Mouse (Mus musculus) bone marrow macrophage, adult 2 months (primary cell): ENCODE results near the gene Stx3. TPM values are rescaled to one million over a fixed set of nuclear protein-coding genes. Genes with fewer than 3 reads are reported as not detected.

Source experiments
- H3K27ac ChIP-seq: 2 replicates; pipeline ENCODE4 v1.5.1; 2012; ENCODE audit warnings: low read depth, low read length; ENCODE audit not compliant: insufficient read depth
- H3K4me1 ChIP-seq: 2 replicates; pipeline ENCODE4 v1.6.1; 2012; ENCODE audit warnings: low read length; ENCODE audit not compliant: control insufficient read depth, insufficient read depth
- H3K4me3 ChIP-seq: 2 replicates; pipeline ENCODE4 v1.5.1; 2012; ENCODE audit warnings: mild to moderate bottlenecking, low read length, moderate library complexity; ENCODE audit not compliant: insufficient read depth
- CTCF ChIP-seq: IDR thresholded peaks from 2 replicates; pipeline ENCODE4 v1.5.1; 2012; ENCODE audit warnings: low read depth, mild to moderate bottlenecking, low read length, moderate library complexity
- POLR2A ChIP-seq: IDR thresholded peaks from 2 replicates; pipeline ENCODE4 v1.6.1; 2012; ENCODE audit warnings: mild to moderate bottlenecking, low read depth, low read length, borderline replicate concordance
- polyA plus RNA-seq: library from polyadenylated mRNA; stranded (reverse); fragments of >200 nt; gene quantifications from 2 replicates; pipeline ENCODE4 v1.2.4, GENCODE M21; 2012; ENCODE audit not compliant: missing spikeins, insufficient read depth, insufficient read length

Stx3 gene
- polyA plus RNA-seq, 1 experiment = 23.1 TPM

DNA sequence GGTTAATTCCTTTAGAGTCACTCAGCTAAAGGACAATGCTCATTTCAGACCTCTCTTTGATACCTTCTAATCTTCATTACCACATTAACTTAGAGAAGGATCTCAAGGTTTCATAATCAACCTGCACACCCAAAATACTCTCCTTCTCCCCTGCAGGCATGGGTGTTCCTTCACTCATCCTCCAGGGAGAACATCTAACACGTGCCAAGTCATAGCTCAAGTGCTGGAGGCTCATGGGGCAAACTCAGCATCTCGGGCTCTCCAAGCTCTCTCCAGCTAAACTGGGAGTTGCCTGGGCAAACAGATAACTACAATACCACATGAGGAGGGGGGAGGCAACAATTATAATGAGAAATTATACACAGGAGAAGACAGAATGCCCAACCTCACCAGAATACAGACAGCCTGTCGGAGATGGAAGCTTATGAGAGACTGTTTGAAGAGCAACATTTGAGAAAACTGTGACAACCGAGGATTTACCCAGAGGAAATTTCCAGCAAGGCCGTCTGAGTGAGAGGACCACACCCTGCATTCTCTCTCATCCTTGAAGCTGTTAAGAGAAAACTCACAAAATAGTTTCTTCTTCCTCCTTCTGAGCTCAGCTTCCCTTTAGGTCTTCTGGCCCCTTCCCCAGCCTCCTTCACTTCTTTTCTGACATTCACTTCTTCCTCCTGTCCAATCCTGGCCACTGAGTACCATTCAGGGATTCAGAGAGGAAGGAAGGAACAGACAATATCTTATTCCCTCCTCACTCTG, 9.0 kb downstream of the Stx3 start:
- Histone ChIP-seq H3K4me3 (no peak overlapping the region), H3K27ac (0 out of 2 replicates have a peak overlapping the region, but pooled peaks have one; percentile 6), H3K4me1 (peaks cover 70% of the 10 kb centered on the region)
- TF ChIP-seq POLR2A (no peak), CTCF (no peak)

DNA sequence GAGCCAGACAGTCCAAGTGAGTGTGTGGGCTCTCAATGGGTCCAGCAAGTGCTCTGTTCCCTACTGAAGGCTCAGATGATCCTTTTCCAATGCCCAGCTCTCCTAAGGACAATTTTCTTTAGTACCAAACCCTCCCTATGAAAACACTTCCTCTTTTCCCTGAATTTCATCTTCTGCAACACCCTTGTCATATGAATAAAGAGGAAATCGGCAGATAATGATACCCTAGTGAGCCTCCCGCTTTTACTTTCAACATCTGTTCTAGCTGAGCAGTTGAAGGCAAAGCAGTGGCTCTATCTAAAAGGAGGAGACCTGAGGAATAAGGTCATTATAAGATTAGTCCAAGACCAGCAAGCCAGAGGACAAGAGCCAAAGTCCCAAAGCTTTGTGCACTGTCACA, 10.8 kb downstream of the Stx3 start:
- Histone ChIP-seq H3K4me3 (no peak overlapping the region), H3K27ac (peak overlapping the region; percentile 58), H3K4me1 (peaks cover 70% of the 10 kb centered on the region)
- TF ChIP-seq CTCF = no peak
- no peak for TF ChIP-seq POLR2A

DNA sequence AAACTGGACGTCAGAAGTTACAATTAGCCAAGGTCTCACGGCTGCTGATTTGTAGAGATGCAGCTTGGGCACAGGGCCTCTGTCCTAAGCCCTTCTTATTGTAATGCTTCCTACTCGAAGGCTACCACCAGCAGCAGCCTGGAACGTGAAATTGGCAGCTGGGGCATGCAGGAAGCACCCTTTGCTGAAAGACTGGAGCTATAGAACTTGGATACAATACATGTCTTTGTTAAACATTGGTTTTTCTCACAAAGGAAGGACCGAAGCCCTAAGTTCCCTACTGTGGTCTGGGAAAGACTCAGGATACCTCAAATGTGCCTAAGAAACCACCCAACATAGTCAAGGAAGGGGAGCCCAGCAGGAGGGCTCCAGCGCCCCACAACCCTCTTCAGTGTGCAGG, 11.4 kb downstream of the Stx3 start:
- Histone ChIP-seq H3K27ac (peak overlapping the region; percentile 58), H3K4me1 (peaks cover 66% of the 10 kb centered on the region), H3K4me3 (no peak overlapping the region)
- no peak for TF ChIP-seq POLR2A
- TF ChIP-seq CTCF = no peak

DNA sequence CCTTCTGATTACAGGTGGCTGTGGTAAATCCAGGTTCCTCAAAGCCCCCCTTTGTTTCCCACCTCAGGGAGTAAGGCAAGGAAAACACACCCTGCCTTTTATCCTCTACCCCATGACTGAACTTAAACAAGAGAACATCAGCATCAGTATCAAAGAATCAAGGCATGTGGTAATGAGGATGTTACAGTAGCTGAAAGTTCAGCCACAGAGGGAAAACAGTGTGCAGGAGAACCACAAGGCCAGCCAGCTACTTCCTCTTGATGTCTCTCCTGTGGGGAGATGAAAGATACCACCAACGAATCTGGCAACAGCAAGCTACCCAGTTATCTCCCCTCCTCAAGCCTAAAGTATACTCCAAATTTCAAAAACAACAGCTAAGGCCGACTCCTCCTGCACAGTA, 12.0 kb downstream of the Stx3 start:
- H3K4me1 ChIP-seq = peaks cover 62% of the 10 kb centered on the region
- peak overlapping the region; percentile 12 for H3K27ac ChIP-seq
- TF ChIP-seq POLR2A (no peak), CTCF (no peak)
- no peak overlapping the region for H3K4me3 ChIP-seq

DNA sequence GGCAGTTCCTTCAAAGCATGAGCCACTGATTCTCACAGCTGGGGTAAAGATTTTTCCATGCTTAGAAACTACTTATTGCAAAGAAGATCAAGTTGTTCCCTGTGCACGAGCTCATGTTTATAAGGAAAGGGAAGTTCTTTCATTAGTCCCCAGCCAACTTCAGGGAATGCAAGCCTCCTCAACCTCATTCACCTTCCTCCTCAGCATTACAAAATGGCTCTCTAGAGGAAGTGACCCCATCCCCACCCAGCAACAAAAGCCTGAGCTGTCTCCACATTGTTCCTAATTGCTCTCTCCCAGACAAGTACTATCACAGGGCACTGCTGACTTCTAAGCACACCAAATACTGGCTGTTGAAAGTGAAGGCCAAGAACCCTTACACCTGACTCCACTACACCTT, 14.8 kb downstream of the Stx3 start:
- Histone ChIP-seq H3K4me3 (no peak overlapping the region), H3K27ac (peak overlapping the region; percentile 39), H3K4me1 (peaks cover 43% of the 10 kb centered on the region)
- no peak for TF ChIP-seq CTCF
- TF ChIP-seq POLR2A = no peak

DNA sequence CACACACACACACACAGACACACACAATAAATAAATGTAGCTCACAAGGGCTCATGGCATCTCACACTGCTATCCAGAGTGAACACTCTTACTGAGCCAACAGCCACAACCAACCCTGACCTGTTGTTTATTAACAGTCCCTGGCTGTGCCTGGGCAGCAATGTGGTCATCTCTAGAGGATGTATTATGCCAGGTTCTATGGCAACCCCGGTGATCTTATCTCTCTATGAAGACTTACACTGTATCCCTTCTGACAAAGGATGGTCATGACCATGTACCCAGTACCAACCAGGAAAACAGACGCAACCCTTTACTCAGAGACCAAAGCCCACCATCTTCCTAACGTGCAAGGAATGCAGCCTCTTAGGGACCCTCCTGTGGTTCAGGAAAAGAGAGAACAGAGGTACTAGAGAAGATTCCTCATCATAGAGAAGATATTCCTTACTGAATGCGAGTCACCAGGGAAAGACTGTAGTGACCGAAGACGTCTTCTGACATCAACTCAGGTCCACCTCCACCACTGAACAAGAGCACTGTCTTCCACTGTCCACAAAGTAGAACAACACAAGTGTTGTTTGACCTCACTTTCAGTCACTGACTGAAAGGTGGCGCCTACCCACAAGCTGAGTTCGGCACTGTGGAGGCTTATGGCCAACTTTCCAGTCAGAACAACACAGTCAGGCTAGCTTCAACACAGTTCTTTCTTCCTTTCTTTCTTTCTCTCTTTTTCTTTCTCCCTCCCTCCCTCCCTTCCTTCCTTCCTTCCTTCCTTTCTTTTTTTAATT, 18.5 kb downstream of the Stx3 start:
- Histone ChIP-seq H3K4me1 (peaks cover 22% of the 10 kb centered on the region), H3K27ac (no peak overlapping the region), H3K4me3 (no peak overlapping the region)
- TF ChIP-seq CTCF = no peak
- TF ChIP-seq POLR2A = no peak

DNA sequence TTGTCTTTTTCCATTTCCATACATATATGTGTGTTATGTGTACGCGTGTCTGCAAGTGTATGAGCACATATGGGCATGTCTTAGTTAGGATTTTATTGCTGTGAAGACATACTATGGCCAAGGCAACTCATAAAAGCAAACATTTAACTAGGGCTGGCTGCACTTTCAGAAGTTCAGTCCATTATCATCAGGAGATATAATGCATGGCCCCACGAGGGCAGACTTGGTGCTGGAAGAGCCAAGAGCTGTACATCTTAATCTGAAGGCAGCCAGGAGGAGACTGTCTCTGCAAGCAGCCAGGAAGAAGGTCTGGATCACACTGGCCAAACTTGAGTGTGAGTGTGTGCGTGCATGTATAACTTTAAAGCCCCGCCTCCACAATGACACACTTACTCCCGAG, 24.8 kb downstream of the Stx3 start:
- no peak overlapping the region for H3K27ac ChIP-seq
- H3K4me1 ChIP-seq = peaks cover 9% of the 10 kb centered on the region
- no peak overlapping the region for H3K4me3 ChIP-seq
- TF ChIP-seq CTCF = no peak
- no peak for TF ChIP-seq POLR2A

DNA sequence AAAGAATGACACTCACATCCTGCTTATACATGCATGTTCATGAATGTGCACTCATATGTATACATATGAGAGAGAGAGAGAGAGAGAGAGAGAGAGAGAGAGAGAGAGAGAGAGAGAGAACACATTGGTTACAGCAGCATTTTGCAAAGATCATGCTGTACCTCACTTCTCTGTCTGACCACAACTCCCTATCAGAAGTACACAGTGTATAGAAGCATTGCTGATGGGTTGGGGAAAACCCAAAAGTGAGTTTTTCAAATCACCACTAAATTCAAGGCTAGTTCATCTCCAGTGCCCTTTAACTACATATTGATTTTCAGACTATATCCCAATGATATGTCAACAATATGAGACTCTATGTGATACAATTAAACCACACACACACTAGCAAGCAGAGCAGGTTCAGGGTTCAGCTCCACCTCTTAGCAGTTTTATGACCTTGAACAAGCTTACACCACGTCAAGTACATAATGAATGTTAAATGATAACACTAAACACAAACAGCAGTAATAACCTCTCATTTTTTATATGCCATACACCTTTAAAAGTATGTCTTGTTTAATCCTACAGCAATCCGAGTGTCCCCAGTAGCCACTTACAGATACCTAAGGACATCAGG, 25.4 kb downstream of the Stx3 start:
- Histone ChIP-seq H3K4me1 (peaks cover 9% of the 10 kb centered on the region), H3K27ac (no peak overlapping the region), H3K4me3 (no peak overlapping the region)
- no peak for TF ChIP-seq CTCF
- no peak for TF ChIP-seq POLR2A

DNA sequence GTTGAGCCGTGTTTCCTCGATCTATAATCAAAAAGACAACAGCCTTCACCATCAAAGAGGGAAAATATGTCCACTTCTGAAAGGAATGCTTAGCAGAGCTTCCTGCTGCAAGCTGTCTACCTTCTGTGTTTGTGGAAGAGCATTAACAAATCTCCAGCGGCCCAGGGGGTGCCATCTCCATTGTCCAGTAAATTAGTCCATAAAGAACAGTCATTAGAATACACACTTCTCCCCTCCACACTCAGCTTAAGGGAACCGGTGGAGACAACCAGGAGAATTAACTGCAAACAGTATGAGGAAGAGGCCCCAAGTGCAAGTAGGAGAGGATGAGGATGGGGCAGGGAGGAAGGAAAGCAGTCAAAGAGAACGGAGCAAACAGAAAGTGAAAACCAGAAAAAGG, 27.4 kb downstream of the Stx3 start:
- Histone ChIP-seq H3K4me3 (no peak overlapping the region), H3K27ac (no peak overlapping the region), H3K4me1 (peaks cover 19% of the 10 kb centered on the region)
- TF ChIP-seq POLR2A (no peak), CTCF (no peak)

DNA sequence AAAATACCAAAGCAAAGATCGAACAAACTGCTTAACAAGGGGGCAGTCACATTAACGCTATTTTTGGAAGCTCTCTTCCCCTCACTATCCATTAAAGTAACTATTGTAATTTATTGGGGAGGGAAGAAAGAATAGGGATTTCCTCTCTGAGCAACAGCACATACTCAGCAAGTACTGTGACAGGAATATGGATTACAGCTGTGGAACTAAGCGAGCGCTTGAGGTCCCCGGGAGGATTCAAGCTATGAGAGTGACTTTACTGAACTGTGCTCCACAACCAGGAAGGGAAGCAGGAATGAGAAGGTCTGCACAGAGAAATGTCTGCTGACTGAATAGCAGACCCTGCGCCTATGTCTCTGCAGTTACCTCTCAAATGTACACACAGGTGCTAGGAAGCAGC, 30.3 kb downstream of the Stx3 start:
- Histone ChIP-seq H3K4me3 (no peak overlapping the region), H3K27ac (no peak overlapping the region), H3K4me1 (peaks cover 22% of the 10 kb centered on the region)
- no peak for TF ChIP-seq CTCF
- TF ChIP-seq POLR2A = no peak
